Mouse (Mus musculus) midbrain, embryonic 11.5 days (tissue): Measurements from ENCODE around the gene Sfxn1. TPM values are rescaled to one million over a fixed set of nuclear protein-coding genes. Genes with fewer than 3 reads are reported as not detected.

ENCODE experiments used
- ATAC-seq: fragments of 200-750 bp; cut with Nextera tagmentation; 2 replicates; pipeline ENCODE4 v1.8.0; 2017; ENCODE audit warnings: moderate TSS enrichment, moderate library complexity; ENCODE audit not compliant: low FRiP score
- DNase-seq: peaks from one replicate; pipeline ENCODE4 v3.0.0; 2015; ENCODE audit warnings: low spot score; ENCODE audit errors: missing footprints
- H3K27ac ChIP-seq: fragments of 300-500 bp; sonication (generic); 2 replicates; pipeline ENCODE4 v1.5.1; 2014; ENCODE audit warnings: low read depth, low read length
- H3K27me3 ChIP-seq: fragments of 300-500 bp; sonication (generic); 2 replicates; pipeline ENCODE4 v1.6.1; 2014; ENCODE audit warnings: mild to moderate bottlenecking, low read length, moderate library complexity, mixed read lengths; ENCODE audit not compliant: control insufficient read depth, insufficient read depth
- H3K36me3 ChIP-seq: fragments of 300-500 bp; sonication (generic); 2 replicates; pipeline ENCODE4 v1.6.1; 2014; ENCODE audit warnings: mild to moderate bottlenecking, low read length, moderate library complexity, mixed read lengths; ENCODE audit not compliant: control insufficient read depth, insufficient read depth
- H3K4me1 ChIP-seq: fragments of 300-500 bp; sonication (generic); 2 replicates; pipeline ENCODE4 v1.6.1; 2014; ENCODE audit warnings: low read length; ENCODE audit not compliant: control insufficient read depth, insufficient read depth
- H3K4me2 ChIP-seq: fragments of 300-500 bp; sonication (generic); 2 replicates; pipeline ENCODE4 v1.6.1; 2014; ENCODE audit warnings: mild to moderate bottlenecking, moderate library complexity
- H3K4me3 ChIP-seq: fragments of 300-500 bp; sonication (generic); 2 replicates; pipeline ENCODE4 v1.5.1; 2014; ENCODE audit warnings: low read depth, low read length
- H3K9ac ChIP-seq: fragments of 300-500 bp; sonication (generic); 2 replicates; pipeline ENCODE4 v1.6.1; 2014; ENCODE audit warnings: low read length
- H3K9me3 ChIP-seq: fragments of 300-500 bp; sonication (generic); 2 replicates; pipeline ENCODE4 v1.6.1; 2016; ENCODE audit warnings: low read length; ENCODE audit not compliant: control insufficient read depth
- WGBS: fragments of 180-500 bp; shearing (Covaris S2); extraction: QIAGEN DNeasy Blood & Tissue Kit; methylation state at CpG from one replicate; pipeline ENCODE4 v1.1.7; 2014; 5-methylcytosine and 5-hydroxymethylcytosine counted together
- polyA plus RNA-seq: library from polyadenylated mRNA; unstranded; fragments of >200 nt; fragmentation: Nextera tagmentation; extraction: Ambion mirVana; gene quantifications from 2 replicates; pipeline ENCODE4 v1.2.1, GENCODE M21; 2014

Sfxn1 gene
- polyA plus RNA-seq, 1 experiment from 2014 or later, result 92.7 TPM

DNA sequence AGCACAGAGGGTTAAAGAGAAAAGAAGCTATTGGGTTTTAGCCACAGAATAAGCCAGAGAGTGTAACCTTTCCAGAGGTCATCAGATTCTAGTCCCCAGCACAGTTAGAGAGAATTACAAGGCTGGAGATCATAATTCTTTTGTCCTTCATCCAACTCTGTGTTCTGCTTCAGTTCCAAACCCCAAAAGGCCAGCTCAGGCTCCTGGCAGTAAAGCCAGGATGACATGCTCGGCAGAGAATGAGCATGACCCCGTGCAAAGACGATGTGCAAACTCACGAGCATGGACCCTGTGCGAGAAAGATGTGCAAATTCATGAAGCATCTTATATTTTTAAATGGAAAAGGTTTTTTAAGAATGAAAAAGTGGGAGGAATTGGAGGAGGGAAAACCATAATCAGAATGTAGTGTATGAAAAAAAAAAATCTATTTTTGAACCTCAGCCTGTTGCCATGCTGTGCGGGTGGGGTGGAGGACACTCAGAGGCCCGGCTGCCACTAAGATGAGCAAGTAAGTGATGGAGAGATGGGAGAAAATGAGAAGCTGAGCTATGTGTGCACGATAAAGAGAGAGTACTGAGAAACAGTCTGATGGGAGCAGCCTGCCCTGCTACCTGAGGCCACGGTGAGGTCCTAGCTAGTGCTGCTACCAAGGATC, 66.2 kb downstream of the Sfxn1 start:
- peak; percentile 69 for DNase-seq
- Histone ChIP-seq H3K36me3 (no peaks in the 10 kb centered on the region), H3K4me2 (no peak overlapping the region), H3K9ac (no peak overlapping the region), H3K27ac (no peak overlapping the region), H3K9me3 (no peaks in the 10 kb centered on the region; the same call in 1 of the 2 replicates), H3K27me3 (no peaks in the 10 kb centered on the region), H3K4me1 (no peaks in the 10 kb centered on the region), H3K4me3 (no peak overlapping the region)
- no peak for ATAC-seq
- 63% methylated on average over 9 of the region's 9 CpGs for WGBS

- H3K4me2 ChIP-seq, result no peak overlapping the region
- 40% methylated on average over 5 of the region's 5 CpGs for WGBS
- peak; percentile 70 for ATAC-seq
Measured at GRCm38 (mm10) chr13:54143788-54144187, 72.1 kb downstream of the Sfxn1 start.

GRCm38 (mm10) chr13:54144624-54145023, 73.0 kb downstream of the Sfxn1 start:
- WGBS, result 77% methylated on average over 5 of the region's 5 CpGs

More at GRCm38 (mm10) chr13:54143788-54144187, 72.1 kb downstream of the Sfxn1 start:
- Histone ChIP-seq H3K4me1 (peaks cover 8% of the 10 kb centered on the region), H3K27me3 (no peaks in the 10 kb centered on the region), H3K4me3 (no peak overlapping the region), H3K9ac (no peak overlapping the region), H3K9me3 (no peaks in the 10 kb centered on the region; the same call in 1 of the 2 replicates), H3K36me3 (no peaks in the 10 kb centered on the region), H3K27ac (peak overlapping the region; percentile 26; the same call in 1 of the 2 replicates)
- no peak for DNase-seq

GRCm38 (mm10) chr13:54147328-54147727, 75.7 kb downstream of the Sfxn1 start:
- H3K4me2 ChIP-seq, result no peak overlapping the region
- no peak overlapping the region for H3K4me3 ChIP-seq
- no peaks in the 10 kb centered on the region for H3K36me3 ChIP-seq
- 90% methylated on average over 1 of the region's 1 CpGs for WGBS
- ATAC-seq (no peak), DNase-seq (no peak)
- no peaks in the 10 kb centered on the region for H3K27me3 ChIP-seq
- no peaks in the 10 kb centered on the region; the same call in 1 of the 2 replicates for H3K9me3 ChIP-seq
- H3K4me1 ChIP-seq, result peaks cover 8% of the 10 kb centered on the region
- no peak overlapping the region for H3K27ac ChIP-seq
- H3K9ac ChIP-seq, result no peak overlapping the region

More at GRCm38 (mm10) chr13:54144624-54145023, 73.0 kb downstream of the Sfxn1 start:
- DNase-seq, result no peak
- no peak overlapping the region for H3K9ac ChIP-seq
- ATAC-seq, result no peak
- peaks cover 8% of the 10 kb centered on the region for H3K4me1 ChIP-seq
- H3K36me3 ChIP-seq, result no peaks in the 10 kb centered on the region
- no peak overlapping the region for H3K27ac ChIP-seq
- no peak overlapping the region for H3K4me2 ChIP-seq
- no peaks in the 10 kb centered on the region; the same call in 1 of the 2 replicates for H3K9me3 ChIP-seq
- H3K4me3 ChIP-seq, result no peak overlapping the region
- no peaks in the 10 kb centered on the region for H3K27me3 ChIP-seq

DNA sequence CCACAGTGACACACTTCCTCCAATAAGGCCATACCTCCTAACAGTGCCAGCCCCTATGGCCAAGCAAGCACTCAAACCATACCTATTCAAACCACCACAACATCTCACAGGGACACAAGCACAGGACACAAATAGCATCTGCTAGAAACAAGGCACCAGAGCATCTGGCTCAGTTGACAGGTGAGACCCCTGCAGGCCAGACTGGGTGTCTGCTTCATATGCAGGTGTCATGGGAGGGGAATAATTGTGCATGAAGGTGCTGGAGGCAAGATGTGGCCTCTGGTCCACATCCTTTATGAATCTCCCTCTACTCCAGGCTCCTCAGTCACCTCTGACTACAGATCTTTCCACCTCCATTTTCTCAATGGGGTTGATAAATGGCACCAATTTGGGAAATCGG, 80.8 kb downstream of the Sfxn1 start:
- WGBS, result 71% methylated on average over 1 of the region's 1 CpGs
- ATAC-seq (no peak), DNase-seq (no peak)
- H3K9me3 ChIP-seq, result no peaks in the 10 kb centered on the region
- no peak overlapping the region for H3K27ac ChIP-seq
- no peak overlapping the region for H3K4me3 ChIP-seq
- no peak overlapping the region for H3K4me2 ChIP-seq
- H3K27me3 ChIP-seq, result no peaks in the 10 kb centered on the region
- H3K36me3 ChIP-seq, result no peaks in the 10 kb centered on the region
- no peaks in the 10 kb centered on the region for H3K4me1 ChIP-seq
- H3K9ac ChIP-seq, result no peak overlapping the region

DNA sequence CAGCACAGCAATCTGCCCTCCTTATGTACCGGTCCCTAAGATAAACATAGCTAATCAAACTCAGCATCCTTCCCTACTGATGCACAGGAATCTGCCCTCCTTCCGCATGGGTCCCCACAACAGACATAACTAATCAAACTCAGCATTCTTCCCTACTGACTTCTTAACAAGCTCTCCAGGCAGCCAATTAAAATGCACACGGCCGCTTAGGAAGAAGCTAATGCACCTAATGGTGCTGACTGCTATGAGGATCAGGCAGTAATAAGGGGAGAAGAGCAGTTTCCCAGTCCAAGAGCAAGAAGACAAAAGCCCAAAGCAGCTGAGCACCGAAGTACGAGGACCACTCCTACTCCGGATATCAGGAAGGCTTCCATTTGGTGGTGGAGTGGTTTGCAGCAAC, 81.2 kb downstream of the Sfxn1 start:
- Histone ChIP-seq H3K9ac (no peak overlapping the region), H3K4me3 (no peak overlapping the region), H3K27ac (no peak overlapping the region), H3K4me1 (no peaks in the 10 kb centered on the region; the same call in 1 of the 2 replicates), H3K27me3 (no peaks in the 10 kb centered on the region), H3K9me3 (no peaks in the 10 kb centered on the region), H3K4me2 (no peak overlapping the region), H3K36me3 (no peaks in the 10 kb centered on the region)
- 48% methylated on average over 7 of the region's 7 CpGs for WGBS
- ATAC-seq, result no peak
- DNase-seq, result no peak

GRCm38 (mm10) chr13:54153672-54154218, 82.1 kb downstream of the Sfxn1 start:
- Histone ChIP-seq H3K9me3 (no peaks in the 10 kb centered on the region), H3K36me3 (no peaks in the 10 kb centered on the region), H3K27me3 (0 out of 2 replicates have a peak, but pooled peaks cover under 1% of the 10 kb centered on the region), H3K4me2 (no peak overlapping the region), H3K27ac (no peak overlapping the region), H3K4me1 (peaks cover 7% of the 10 kb centered on the region), H3K4me3 (no peak overlapping the region), H3K9ac (no peak overlapping the region)
- 19% methylated on average over 8 of the region's 9 CpGs for WGBS
- ATAC-seq, result no peak
- no peak for DNase-seq

DNA sequence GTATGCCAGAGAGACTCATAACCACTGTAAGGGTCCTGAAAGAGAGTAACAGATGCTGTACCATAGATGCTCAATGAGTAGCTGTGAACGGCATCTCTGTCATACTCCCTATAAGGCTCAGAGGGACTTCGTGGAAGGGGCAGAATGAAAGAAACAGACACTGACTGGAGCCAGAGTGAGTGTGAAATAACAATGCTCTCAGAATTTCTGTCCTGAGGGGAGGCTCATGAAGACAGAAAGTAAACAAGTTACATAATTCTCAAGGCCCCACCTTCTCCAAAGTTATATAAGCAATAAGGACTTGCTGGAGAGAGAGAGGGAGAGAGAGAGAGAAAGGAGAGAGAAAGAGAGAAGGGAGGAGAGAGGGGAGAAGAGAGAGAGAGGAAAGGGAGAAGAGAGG, 84.2 kb downstream of the Sfxn1 start:
- WGBS, result 88% methylated on average over 2 of the region's 2 CpGs
- 0 out of 2 replicates have a peak, but pooled peaks cover 2% of the 10 kb centered on the region for H3K27me3 ChIP-seq
- DNase-seq (no peak), ATAC-seq (no peak)
- no peaks in the 10 kb centered on the region for H3K36me3 ChIP-seq
- H3K9ac ChIP-seq, result no peak overlapping the region
- peaks cover 24% of the 10 kb centered on the region for H3K4me1 ChIP-seq
- no peak overlapping the region for H3K4me3 ChIP-seq
- no peaks in the 10 kb centered on the region for H3K9me3 ChIP-seq
- no peak overlapping the region for H3K27ac ChIP-seq
- H3K4me2 ChIP-seq, result no peak overlapping the region
